Mouse (Mus musculus) heart, adult 2 months (tissue): ENCODE data around the gene A030003K21Rik. TPM values are rescaled to one million over a fixed set of nuclear protein-coding genes. Genes with fewer than 3 reads are reported as not detected.

Source experiments
- DNase-seq, 2 experiments: peaks; one replicate each; pipeline ENCODE4 v3.0.0; 2021
- H3K27ac ChIP-seq: fragments of 200-600 bp; 2 replicates; pipeline ENCODE4 v1.8.1; 2022
- H3K27me3 ChIP-seq: fragments of 200-500 bp; 2 replicates; pipeline ENCODE4 v1.6.1; 2012; ENCODE audit warnings: mild to moderate bottlenecking, low read length, inconsistent platforms, mixed read lengths; ENCODE audit not compliant: control insufficient read depth, insufficient read depth
- H3K36me3 ChIP-seq: fragments of 200-500 bp; 2 replicates; pipeline ENCODE4 v1.6.1; 2012; ENCODE audit warnings: low read length, inconsistent platforms; ENCODE audit not compliant: control insufficient read depth, insufficient read depth
- H3K4me1 ChIP-seq: fragments of 200-500 bp; 2 replicates; pipeline ENCODE4 v1.6.1; 2011; ENCODE audit warnings: low read length; ENCODE audit not compliant: control insufficient read depth, insufficient read depth
- H3K4me3 ChIP-seq: fragments of 200-600 bp; 2 replicates; pipeline ENCODE4 v1.8.1; 2022
- H3K79me2 ChIP-seq: fragments of 200-500 bp; replicated peaks from 2 replicates; pipeline ENCODE4 v1.6.1; 2012; ENCODE audit warnings: mild to moderate bottlenecking, inconsistent platforms, low read length, moderate library complexity, mixed read lengths; ENCODE audit not compliant: control insufficient read depth, insufficient read depth
- H3K9ac ChIP-seq: fragments of 200-500 bp; 2 replicates; pipeline ENCODE4 v1.6.1; 2012; ENCODE audit warnings: low read depth, mild to moderate bottlenecking, control low read depth, inconsistent platforms, low read length, mixed read lengths
- CTCF ChIP-seq: fragments of 200-600 bp; IDR thresholded peaks from 2 replicates; pipeline ENCODE4 v1.8.1; 2022; ENCODE audit warnings: antibody characterized with exemption, mild to moderate bottlenecking, moderate library complexity
- EP300 ChIP-seq: fragments of 200-500 bp; IDR thresholded peaks from 2 replicates; pipeline ENCODE4 v1.6.1; 2011; ENCODE audit warnings: low read depth, low read length, control low read depth; ENCODE audit not compliant: insufficient read depth
- POLR2A ChIP-seq: fragments of 200-500 bp; IDR thresholded peaks from 2 replicates; pipeline ENCODE4 v1.6.1; 2011; ENCODE audit warnings: mild to moderate bottlenecking, low read depth, low read length, control low read depth; ENCODE audit not compliant: insufficient read depth
- WGBS: fragments of 180-500 bp; shearing (Covaris S2); methylation state at CpG from one replicate; pipeline ENCODE4 v1.1.7; 2018; 5-methylcytosine and 5-hydroxymethylcytosine counted together
- intact Hi-C: fragments of 180-260 bp; cut with DNase I; formaldehyde crosslinking; loops from one replicate; pipeline ENCODE4 v1.15.1; 2025
- polyA plus RNA-seq: library from polyadenylated mRNA; depleted of rRNA; stranded (reverse); fragments of >200 nt; gene quantifications from 2 replicates; pipeline ENCODE4 v1.2.3, GENCODE M21; 2012
- total RNA-seq, 2 experiments: library from RNA; stranded (reverse); gene quantifications; 2 replicates each; pipeline ENCODE4 v1.2.3; 2021

Gene A030003K21Rik
- total and polyA plus RNA-seq, 3 experiments = not detected

DNA sequence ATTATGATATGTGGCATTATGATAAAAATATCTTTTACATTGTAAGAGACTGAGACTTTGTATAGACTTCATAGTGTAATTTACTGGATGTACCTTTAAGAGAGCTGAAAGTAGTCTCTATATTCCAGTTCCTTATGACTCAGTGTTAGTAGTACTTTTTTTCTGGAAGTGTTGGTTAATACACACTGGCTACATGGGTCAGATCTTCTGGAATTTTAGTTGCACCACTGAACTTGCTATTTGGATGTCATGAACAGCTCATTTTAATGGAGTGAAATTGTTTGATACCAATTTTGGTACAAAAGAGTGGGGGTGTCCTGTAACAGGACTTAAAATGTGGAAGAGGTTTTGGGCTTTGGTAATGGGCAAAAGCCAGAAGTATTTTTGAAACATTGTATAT is 34.7 kb upstream of the A030003K21Rik start:
- intact Hi-C loops = no loop called here
- TF ChIP-seq EP300 = no peak
- no peak for TF ChIP-seq POLR2A
- TF ChIP-seq CTCF = no peak
- DNase-seq = no peak
- Histone ChIP-seq H3K27me3 (no peaks in the 10 kb centered on the region), H3K4me1 (peaks cover 3% of the 10 kb centered on the region), H3K4me3 (no peak overlapping the region), H3K79me2 (no peaks in the 10 kb centered on the region), H3K27ac (no peak overlapping the region), H3K9ac (no peak overlapping the region), H3K36me3 (no peaks in the 10 kb centered on the region)

DNA sequence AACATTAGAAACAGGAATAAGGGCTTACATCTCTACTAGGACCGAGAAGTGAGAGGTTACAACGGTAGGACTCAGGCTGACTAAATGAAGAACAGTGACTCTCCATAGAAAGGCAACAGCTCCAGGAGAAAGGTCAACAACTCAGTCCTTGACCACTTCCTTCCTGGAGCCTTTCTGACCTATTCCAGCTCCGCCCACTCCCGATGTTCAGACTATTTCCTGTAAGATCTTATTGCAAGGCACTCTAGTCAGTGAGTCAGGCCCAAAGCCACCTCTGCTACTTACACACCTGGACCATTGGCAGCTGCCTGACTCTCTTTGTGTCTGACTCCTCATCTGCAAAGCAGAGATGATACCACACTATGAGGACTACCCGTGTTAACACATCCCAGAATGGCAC is 32.6 kb upstream of the A030003K21Rik start:
- intact Hi-C loops = no loop called here
- Histone ChIP-seq H3K27me3 (no peaks in the 10 kb centered on the region), H3K27ac (no peak overlapping the region), H3K36me3 (no peaks in the 10 kb centered on the region), H3K4me3 (no peak overlapping the region), H3K9ac (no peak overlapping the region), H3K4me1 (peaks cover 3% of the 10 kb centered on the region), H3K79me2 (no peaks in the 10 kb centered on the region)
- 52% methylated on average over 5 of the region's 5 CpGs for WGBS
- TF ChIP-seq CTCF (no peak), POLR2A (no peak), EP300 (no peak)
- no peak for DNase-seq

DNA sequence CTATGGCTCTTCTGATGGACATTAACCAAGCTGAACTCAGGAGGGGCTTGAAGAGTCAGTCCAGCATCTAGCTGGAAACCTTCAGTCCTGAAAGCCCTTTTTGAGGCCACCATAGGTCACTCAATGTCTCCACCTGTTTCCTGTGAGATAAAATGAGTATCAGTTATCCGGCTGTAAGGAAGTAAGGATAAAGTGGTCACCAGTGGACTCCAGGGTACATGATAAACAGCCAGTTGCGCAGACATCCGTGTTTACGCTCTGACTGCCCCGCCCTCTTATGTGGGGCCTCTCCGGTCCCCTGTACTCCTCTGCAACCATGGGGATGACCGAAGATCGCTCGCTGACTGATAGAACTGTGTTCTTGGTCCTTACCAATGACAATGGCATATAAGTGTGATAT is 31.2 kb upstream of the A030003K21Rik start:
- no peak for DNase-seq
- Histone ChIP-seq H3K27me3 (no peaks in the 10 kb centered on the region), H3K9ac (no peak overlapping the region), H3K36me3 (no peaks in the 10 kb centered on the region), H3K79me2 (no peaks in the 10 kb centered on the region), H3K4me3 (no peak overlapping the region), H3K27ac (no peak overlapping the region), H3K4me1 (peaks cover 3% of the 10 kb centered on the region)
- WGBS = 49% methylated on average over 9 of the region's 9 CpGs
- TF ChIP-seq EP300 (no peak), POLR2A (no peak), CTCF (no peak)
- intact Hi-C loops = no loop called here

DNA sequence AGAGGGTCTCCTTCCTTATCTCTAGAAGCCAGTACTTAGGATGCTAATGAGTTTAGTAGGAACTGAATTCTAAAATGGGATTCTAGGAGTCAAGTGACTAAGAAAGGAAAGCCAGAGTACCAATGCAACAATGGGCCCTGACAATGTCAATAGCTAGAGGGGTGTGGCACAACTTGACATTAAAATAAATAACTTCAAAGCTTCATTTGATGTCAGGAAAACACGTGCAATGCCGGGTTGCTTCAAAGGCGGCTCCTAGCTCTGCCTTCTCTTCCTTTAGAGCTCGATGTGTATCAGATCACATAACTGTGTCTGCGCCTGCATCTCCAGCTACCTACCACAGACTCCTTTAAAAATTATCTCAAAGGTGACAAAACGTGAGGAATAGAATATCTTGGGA is 30.7 kb upstream of the A030003K21Rik start:
- no peak for DNase-seq
- TF ChIP-seq POLR2A (no peak), EP300 (no peak), CTCF (no peak)
- peaks cover 3% of the 10 kb centered on the region for H3K4me1 ChIP-seq
- no peaks in the 10 kb centered on the region for H3K27me3 ChIP-seq
- WGBS = 41% methylated on average over 6 of the region's 6 CpGs
- no peak overlapping the region for H3K9ac ChIP-seq
- no peak overlapping the region for H3K27ac ChIP-seq
- intact Hi-C loops = no loop called here
- no peaks in the 10 kb centered on the region for H3K79me2 ChIP-seq
- H3K36me3 ChIP-seq = no peaks in the 10 kb centered on the region
- H3K4me3 ChIP-seq = no peak overlapping the region

DNA sequence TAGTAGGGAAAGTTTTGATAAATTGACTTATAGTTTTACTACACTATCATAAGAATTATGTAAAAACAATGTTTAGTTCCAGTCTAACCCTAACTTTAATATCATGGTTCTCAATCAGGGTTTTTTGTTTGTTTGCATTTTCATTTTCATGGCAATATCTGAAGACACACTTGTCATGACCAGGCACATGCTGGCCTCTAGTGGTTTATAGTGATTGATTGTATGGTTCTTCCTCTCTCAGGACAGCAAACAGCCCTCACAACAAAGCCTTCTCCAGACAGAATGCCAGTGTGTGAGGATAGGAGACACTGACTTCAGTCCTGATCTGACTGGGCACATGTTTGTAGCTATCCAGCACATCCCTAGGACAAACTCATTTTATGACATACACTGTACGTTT is 30.1 kb upstream of the A030003K21Rik start:
- DNase-seq = no peak
- TF ChIP-seq EP300 = no peak
- TF ChIP-seq CTCF = peak; percentile 29
- TF ChIP-seq POLR2A = no peak
- WGBS = 78% methylated on average over 1 of the region's 1 CpGs
- no peaks in the 10 kb centered on the region for H3K27me3 ChIP-seq
- no peak overlapping the region for H3K27ac ChIP-seq
- peaks cover 3% of the 10 kb centered on the region for H3K4me1 ChIP-seq
- H3K36me3 ChIP-seq = no peaks in the 10 kb centered on the region
- intact Hi-C loops = no loop called here
- H3K4me3 ChIP-seq = no peak overlapping the region
- no peak overlapping the region for H3K9ac ChIP-seq
- no peaks in the 10 kb centered on the region for H3K79me2 ChIP-seq

DNA sequence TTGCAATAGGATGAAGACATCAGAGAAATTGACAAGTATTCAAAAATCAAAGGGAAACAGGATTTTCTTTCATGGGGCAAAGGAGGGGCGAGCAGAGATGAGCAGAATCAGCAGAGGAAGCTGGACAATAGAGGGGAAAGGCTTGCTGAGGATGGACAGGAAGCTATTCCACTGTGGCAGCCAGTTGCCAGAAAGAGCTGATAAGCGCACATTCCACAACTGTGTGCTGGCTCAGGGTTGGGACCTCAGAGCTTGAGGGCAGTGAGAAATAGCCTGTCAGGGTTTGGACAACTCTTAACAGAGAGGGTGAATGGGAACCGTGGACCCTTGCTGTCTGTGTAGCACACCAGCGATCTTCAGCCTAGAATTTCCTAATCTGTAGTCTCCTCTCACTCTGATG is 28.9 kb upstream of the A030003K21Rik start:
- peak; percentile 18 to 23 for DNase-seq
- intact Hi-C loops = no loop called here
- no peak for TF ChIP-seq CTCF
- no peak for TF ChIP-seq POLR2A
- TF ChIP-seq EP300 = no peak
- WGBS = 2% methylated on average over 4 of the region's 4 CpGs
- Histone ChIP-seq H3K36me3 (no peaks in the 10 kb centered on the region), H3K4me1 (peaks cover 3% of the 10 kb centered on the region), H3K79me2 (no peaks in the 10 kb centered on the region), H3K27ac (no peak overlapping the region; the same call in 1 of the 2 replicates), H3K4me3 (no peak overlapping the region), H3K9ac (no peak overlapping the region), H3K27me3 (no peaks in the 10 kb centered on the region)
